Mouse (Mus musculus): ENCODE measurements around the gene Errfi1. TPM values are rescaled to one million over a fixed set of nuclear protein-coding genes. Genes with fewer than 3 reads are reported as not detected.
"Not testable (repeated sequence)": the region's sequence is repeated elsewhere in the genome, so short reads cannot be mapped to it uniquely, and the experiment has no call there.

Errfi1 gene
- polyA plus RNA-seq, 1 experiment: not detected

GRCm38 (mm10) chr4:150869276-150870197, 15.8 kb downstream of the Errfi1 start:
- TF ChIP-seq TAL1 (IDR thresholded peaks at IDR 0.05; ENCODE audit: low read length): no peak
- H3K36me3 ChIP-seq (ENCODE audit: control insufficient read depth): peaks cover 11% of the 10 kb centered on the region; the same call in 1 of the 2 replicates
- no peaks in the 10 kb centered on the region for H3K4me1 ChIP-seq (ENCODE audit: control insufficient read depth)
- H3K4me3 ChIP-seq (replicated peaks): no peak overlapping the region
- no peaks in the 10 kb centered on the region for H3K9me3 ChIP-seq (ENCODE audit: control insufficient read depth, low read length)
- no peaks in the 10 kb centered on the region for H3K27me3 ChIP-seq (ENCODE audit: control insufficient read depth)

GRCm38 (mm10) chr4:150870963-150871391, 17.3 kb downstream of the Errfi1 start:
- Histone ChIP-seq H3K4me3 (replicated peaks) (no peak overlapping the region), H3K9me3 (ENCODE audit: control insufficient read depth, low read length) (no peaks in the 10 kb centered on the region), H3K36me3 (ENCODE audit: control insufficient read depth) (peaks cover 10% of the 10 kb centered on the region; the same call in 1 of the 2 replicates), H3K27me3 (ENCODE audit: control insufficient read depth) (no peaks in the 10 kb centered on the region), H3K4me1 (ENCODE audit: control insufficient read depth) (no peaks in the 10 kb centered on the region)
- TF ChIP-seq TAL1 (IDR thresholded peaks at IDR 0.05; ENCODE audit: low read length) (no peak), GATA1 (IDR thresholded peaks at IDR 0.05; ENCODE audit: low read length) (no peak)

GRCm38 (mm10) chr4:150871392-150872138, 17.8 kb downstream of the Errfi1 start:
- Histone ChIP-seq H3K27me3 (ENCODE audit: control insufficient read depth) (no peaks in the 10 kb centered on the region), H3K4me1 (ENCODE audit: control insufficient read depth) (no peaks in the 10 kb centered on the region), H3K36me3 (ENCODE audit: control insufficient read depth) (peaks cover 7% of the 10 kb centered on the region; the same call in 1 of the 2 replicates), H3K4me3 (replicated peaks) (no peak overlapping the region), H3K9me3 (ENCODE audit: control insufficient read depth, low read length) (no peaks in the 10 kb centered on the region)
- no peak for TF ChIP-seq GATA1 (IDR thresholded peaks at IDR 0.05; ENCODE audit: low read length)
- TF ChIP-seq TAL1 (IDR thresholded peaks at IDR 0.05; ENCODE audit: low read length): no peak

- Histone ChIP-seq H3K36me3 (ENCODE audit: control insufficient read depth) (peaks cover under 1% of the 10 kb centered on the region; the same call in 1 of the 2 replicates), H3K4me1 (ENCODE audit: control insufficient read depth) (no peaks in the 10 kb centered on the region), H3K9me3 (ENCODE audit: control insufficient read depth, low read length) (no peaks in the 10 kb centered on the region), H3K4me3 (replicated peaks) (no peak overlapping the region), H3K27me3 (ENCODE audit: control insufficient read depth) (no peaks in the 10 kb centered on the region)
- no peak for TF ChIP-seq GATA1 (IDR thresholded peaks at IDR 0.05; ENCODE audit: low read length)
- TF ChIP-seq TAL1 (IDR thresholded peaks at IDR 0.05; ENCODE audit: low read length): no peak
These were observed 18.5 kb downstream of the Errfi1 start for GRCm38 (mm10) chr4:150872139-150872651.

GRCm38 (mm10) chr4:150872681-150873080, 19.0 kb downstream of the Errfi1 start:
- TF ChIP-seq TAL1 (IDR thresholded peaks at IDR 0.05; ENCODE audit: low read length) (no peak), GATA1 (IDR thresholded peaks at IDR 0.05; ENCODE audit: low read length) (no peak)
- H3K4me3 ChIP-seq (replicated peaks): no peak overlapping the region

DNA sequence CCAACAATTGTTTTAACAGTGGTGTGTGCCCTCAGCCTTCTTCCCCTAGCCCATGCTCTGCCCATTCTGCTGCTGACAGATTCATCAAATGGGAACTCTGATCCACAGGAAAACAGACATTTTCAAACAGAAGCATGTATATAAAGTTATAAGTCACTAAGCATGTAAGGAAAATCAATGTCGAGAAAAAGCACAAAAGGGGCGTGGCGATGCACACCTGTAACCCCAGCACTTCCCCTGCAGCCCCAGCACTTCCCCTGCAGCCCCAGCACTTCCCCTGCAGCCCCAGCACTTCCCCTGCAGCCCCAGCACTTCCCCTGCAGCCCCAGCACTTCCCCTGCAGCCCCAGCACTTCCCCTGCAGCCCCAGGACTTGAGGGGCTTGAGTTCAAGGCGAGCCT, 20.7 kb downstream of the Errfi1 start:
- peaks cover 13% of the 10 kb centered on the region for H3K9me3 ChIP-seq (ENCODE audit: control insufficient read depth, low read length)

More at GRCm38 (mm10) chr4:150872681-150873080, 19.0 kb downstream of the Errfi1 start:
- H3K4me1 ChIP-seq (ENCODE audit: control insufficient read depth): no peaks in the 10 kb centered on the region
- no peaks in the 10 kb centered on the region; the same call in 1 of the 2 replicates for H3K36me3 ChIP-seq (ENCODE audit: control insufficient read depth)
- H3K27me3 ChIP-seq (ENCODE audit: control insufficient read depth): no peaks in the 10 kb centered on the region
- H3K9me3 ChIP-seq (ENCODE audit: control insufficient read depth, low read length): no peaks in the 10 kb centered on the region

GRCm38 (mm10) chr4:150875393-150875792, 21.7 kb downstream of the Errfi1 start:
- H3K4me3 ChIP-seq (replicated peaks): no peak overlapping the region
- no peaks in the 10 kb centered on the region for H3K36me3 ChIP-seq (ENCODE audit: control insufficient read depth)
- no peaks in the 10 kb centered on the region for H3K27me3 ChIP-seq (ENCODE audit: control insufficient read depth)
- peaks cover 21% of the 10 kb centered on the region for H3K9me3 ChIP-seq (ENCODE audit: control insufficient read depth, low read length)
- H3K4me1 ChIP-seq (ENCODE audit: control insufficient read depth): no peaks in the 10 kb centered on the region
- TF ChIP-seq TAL1 (IDR thresholded peaks at IDR 0.05; ENCODE audit: low read length): no peak
- no peak for TF ChIP-seq GATA1 (IDR thresholded peaks at IDR 0.05; ENCODE audit: low read length)

More for the DNA sequence above, 20.7 kb downstream of the Errfi1 start:
- H3K4me3 ChIP-seq (replicated peaks); H3K4me1 ChIP-seq (ENCODE audit: control insufficient read depth); H3K36me3 ChIP-seq (ENCODE audit: control insufficient read depth); H3K27me3 ChIP-seq (ENCODE audit: control insufficient read depth): not testable (repeated sequence)

- Histone ChIP-seq H3K27me3 (ENCODE audit: control insufficient read depth) (no peaks in the 10 kb centered on the region), H3K9me3 (ENCODE audit: control insufficient read depth, low read length) (peaks cover 21% of the 10 kb centered on the region), H3K4me1 (ENCODE audit: control insufficient read depth) (no peaks in the 10 kb centered on the region), H3K4me3 (replicated peaks) (no peak overlapping the region), H3K36me3 (ENCODE audit: control insufficient read depth) (no peaks in the 10 kb centered on the region)
- TF ChIP-seq TAL1 (IDR thresholded peaks at IDR 0.05; ENCODE audit: low read length): no peak
- TF ChIP-seq GATA1 (IDR thresholded peaks at IDR 0.05; ENCODE audit: low read length): no peak
These were observed 25.9 kb downstream of the Errfi1 start for GRCm38 (mm10) chr4:150879631-150880030.

- Histone ChIP-seq H3K9me3 (ENCODE audit: control insufficient read depth, low read length) (peaks cover 21% of the 10 kb centered on the region), H3K4me3 (replicated peaks) (no peak overlapping the region), H3K4me1 (ENCODE audit: control insufficient read depth) (no peaks in the 10 kb centered on the region), H3K27me3 (ENCODE audit: control insufficient read depth) (no peaks in the 10 kb centered on the region), H3K36me3 (ENCODE audit: control insufficient read depth) (no peaks in the 10 kb centered on the region)
- TF ChIP-seq TAL1 (IDR thresholded peaks at IDR 0.05; ENCODE audit: low read length) (no peak), GATA1 (IDR thresholded peaks at IDR 0.05; ENCODE audit: low read length) (no peak)
These were observed 26.6 kb downstream of the Errfi1 start for GRCm38 (mm10) chr4:150880364-150880763.
